Mouse (Mus musculus): ENCODE results near the gene Mrgpra3.

Gene Mrgpra3

DNA sequence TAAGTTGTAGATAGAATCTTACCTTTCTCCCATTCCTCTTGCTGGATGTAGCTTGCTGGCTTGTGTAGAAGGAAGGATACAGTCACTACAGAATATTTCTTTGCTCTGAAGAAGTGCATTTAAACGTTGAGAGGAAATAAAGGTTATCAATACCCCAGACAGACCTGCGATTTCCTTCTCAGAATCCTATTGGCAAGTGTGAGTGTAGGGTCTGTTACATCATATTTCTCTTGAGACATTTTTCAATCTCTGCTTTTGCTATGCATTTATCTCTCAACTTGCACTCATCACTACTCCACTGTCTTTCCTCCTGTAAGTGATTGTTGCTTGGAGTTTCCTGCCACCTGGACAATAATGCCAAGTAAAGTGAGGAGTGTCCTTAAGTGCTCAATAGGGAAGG, at the start of gene Mrgpra3:
Gene Mrgpra3, minus strand, starts transcription at position 101 of the 400 bp plus-strand sequence.
- DNase-seq (ENCODE audit: low read depth, low spot score) = no peak
